Mouse (Mus musculus) right cerebral cortex, adult 2 months (tissue): ENCODE results near the gene Tspan11.

Experiments
- DNase-seq, 2 experiments: peaks; one replicate each; pipeline ENCODE4 v3.0.0; 2021 to 2022; ENCODE audit warnings: low spot score in 2 of 2

Gene Tspan11

GRCm38 (mm10) chr6:127989624-127990212, 102.3 kb downstream of the Tspan11 start:
- peak; percentile 79 to 81 for DNase-seq

- DNase-seq: no peak
Measured at GRCm38 (mm10) chr6:127991509-127992176, 104.3 kb downstream of the Tspan11 start.

- DNase-seq: no peak
Measured at GRCm38 (mm10) chr6:127992993-127993392, 105.6 kb downstream of the Tspan11 start.

GRCm38 (mm10) chr6:127996928-127997327, 109.5 kb downstream of the Tspan11 start:
- no peak for DNase-seq

DNA sequence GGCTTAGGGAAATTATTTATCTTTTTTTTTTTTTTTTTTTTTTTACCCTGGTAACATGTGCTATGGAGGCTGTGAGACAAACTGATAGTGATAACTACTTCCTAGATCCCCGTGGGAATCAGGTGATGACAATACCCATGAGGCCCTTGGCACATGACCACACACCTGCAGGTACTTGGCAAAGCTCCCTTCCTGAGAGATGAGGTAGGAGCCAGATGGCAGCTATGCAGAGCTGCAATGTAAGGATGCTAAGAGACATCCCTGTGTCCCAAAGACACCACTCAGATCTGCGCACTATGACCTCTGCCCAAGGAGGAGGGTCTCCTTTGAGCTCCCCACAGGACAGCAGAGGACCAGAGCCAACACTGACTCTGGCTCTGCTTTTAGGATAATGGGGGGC, 111.7 kb downstream of the Tspan11 start:
- no peak for DNase-seq

GRCm38 (mm10) chr6:128000777-128001176, 113.4 kb downstream of the Tspan11 start:
- DNase-seq: no peak

DNA sequence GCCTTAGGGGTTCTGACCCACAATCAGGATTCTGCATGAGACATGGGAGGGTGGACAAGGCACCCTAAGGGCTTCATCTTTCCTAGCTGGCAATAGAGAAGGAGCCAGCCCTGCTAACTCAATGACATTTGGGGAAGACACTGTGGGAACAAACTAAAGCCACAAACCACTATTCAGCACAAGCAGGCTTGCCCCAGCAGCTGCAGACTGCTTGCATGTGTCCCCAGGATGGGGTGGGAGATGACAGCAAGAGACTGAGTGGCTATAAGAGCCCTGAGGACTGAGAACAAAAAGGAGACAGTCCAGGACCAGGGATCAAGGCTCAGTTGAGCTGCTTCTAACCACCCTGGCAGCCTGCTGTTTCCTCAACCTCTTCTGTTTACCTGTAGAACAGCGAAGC, 114.2 kb downstream of the Tspan11 start:
- no peak for DNase-seq

- no peak for DNase-seq
Measured at GRCm38 (mm10) chr6:128002104-128002503, 114.7 kb downstream of the Tspan11 start.

- DNase-seq: no peak
Measured at GRCm38 (mm10) chr6:128002667-128003066, 115.3 kb downstream of the Tspan11 start.

DNA sequence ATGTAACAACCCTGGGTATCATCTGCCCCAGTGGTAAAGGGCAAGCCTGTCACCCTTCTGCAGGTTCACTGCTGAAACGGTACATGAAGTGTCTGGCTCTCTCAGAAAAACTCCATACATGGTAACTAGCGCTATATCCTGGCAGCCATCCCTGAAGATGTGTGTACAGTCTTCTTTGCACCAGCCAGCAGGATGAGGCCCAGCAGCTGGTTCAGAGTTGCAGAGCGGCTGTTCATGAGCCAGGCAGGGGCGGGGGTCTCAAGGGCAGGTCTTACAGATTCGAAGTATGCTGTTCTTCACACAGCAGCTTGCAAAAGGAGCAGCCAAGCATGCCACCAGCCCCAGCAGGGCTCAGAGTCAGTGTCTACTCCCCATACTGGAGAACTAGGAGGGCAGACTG, 116.2 kb downstream of the Tspan11 start:
- DNase-seq: no peak
